Mouse (Mus musculus): ENCODE results near the gene Ak5.
A peak's percentile ranks its signal among the peaks of the same experiment; 100 is the strongest.
"Not testable (repeated sequence)": the region's sequence is repeated elsewhere in the genome, so short reads cannot be mapped to it uniquely, and the experiment has no call there.

The Ak5 gene

DNA sequence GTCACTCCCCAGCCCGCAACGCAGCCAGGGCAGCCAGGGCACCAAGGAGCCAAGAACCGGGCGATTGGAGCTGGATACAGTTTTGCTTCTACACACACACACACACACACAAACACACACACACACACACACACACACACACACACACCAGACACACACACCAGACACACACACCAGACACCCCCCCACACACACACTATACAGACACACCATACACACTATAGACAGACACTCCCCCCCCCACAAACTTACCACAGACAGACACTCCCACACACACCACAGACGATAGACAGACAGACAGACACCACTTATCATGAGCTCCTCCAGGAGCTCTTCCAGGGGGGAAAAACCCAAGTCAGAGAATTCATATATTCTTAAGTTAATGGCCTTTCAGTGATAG is at the start of gene Ak5:
Gene Ak5 (minus strand): TSS at position 122 of the 400 bp plus-strand sequence.
- no peak for DNase-seq (ENCODE audit: low spot score in 2 of 2)

DNA sequence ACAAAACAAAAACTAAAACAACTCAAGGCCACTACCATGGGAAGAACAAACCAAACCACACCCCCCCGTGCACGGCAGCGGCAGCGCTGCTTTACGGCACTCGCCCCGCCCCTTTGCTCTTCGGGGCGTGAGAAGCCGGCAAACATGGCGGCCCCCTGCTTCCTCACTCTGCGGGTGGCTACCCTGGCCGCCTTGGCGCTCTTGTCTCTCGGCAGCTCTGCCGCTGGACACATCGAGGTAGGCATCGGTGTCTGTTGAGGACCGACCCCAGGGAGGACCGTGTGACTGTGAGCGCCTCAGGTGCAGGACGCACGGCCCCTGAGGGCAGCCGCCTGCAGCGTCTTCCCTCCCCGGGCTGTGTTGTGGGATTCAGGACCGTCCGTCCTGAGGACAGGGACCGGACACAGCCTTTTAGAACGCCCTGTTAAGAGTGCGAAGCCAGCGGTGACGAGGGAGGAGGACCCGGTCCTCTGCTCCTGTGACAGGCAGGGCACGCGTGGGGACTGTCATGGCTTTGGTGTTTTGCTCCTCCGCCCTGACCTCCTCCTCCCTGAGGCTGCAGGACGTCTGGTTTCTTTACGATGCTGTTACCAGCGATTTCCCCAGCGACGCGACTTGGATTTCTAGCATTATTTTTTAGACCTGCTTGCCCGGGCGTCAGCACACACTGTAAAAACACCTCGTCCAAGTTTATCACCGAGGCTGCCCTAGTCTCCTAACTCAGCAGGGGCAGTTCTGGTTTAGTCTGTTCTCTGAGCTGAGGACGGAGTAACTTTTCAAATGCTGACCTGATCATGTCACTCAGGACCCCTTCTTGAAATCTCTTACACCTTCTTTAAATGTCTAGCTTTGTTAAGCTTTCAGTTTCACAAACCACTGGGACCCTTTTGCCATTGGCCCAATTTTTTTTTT is 46.1 kb upstream of the Ak5 start, which contains the start of gene Pigk:
Gene Pigk (plus strand): TSS at position 110 of the 912 bp plus-strand sequence.
- peak; percentile 91 to 92 for DNase-seq (ENCODE audit: low spot score in 2 of 2)

DNA sequence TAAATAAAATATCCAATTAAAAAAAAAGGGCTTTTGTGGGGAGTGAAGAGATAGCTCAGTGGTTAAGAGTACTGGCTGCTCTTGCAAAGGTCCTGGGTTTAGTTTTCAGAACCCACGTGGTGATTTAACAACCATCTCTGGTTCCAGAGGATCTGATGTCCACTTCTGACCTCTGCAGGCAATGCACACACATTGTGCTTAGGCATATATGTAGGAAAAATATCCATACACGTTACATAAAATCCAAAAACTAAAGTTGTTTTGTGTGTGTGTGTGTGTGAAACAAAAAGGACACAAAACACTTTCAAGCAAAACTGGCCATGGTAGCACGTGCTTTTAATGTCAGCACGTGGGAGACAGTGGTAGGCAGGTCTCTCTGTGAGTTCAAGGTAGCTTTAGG is 44.8 kb upstream of the Ak5 start:
- DNase-seq (ENCODE audit: low spot score in 2 of 2), result no peak

DNA sequence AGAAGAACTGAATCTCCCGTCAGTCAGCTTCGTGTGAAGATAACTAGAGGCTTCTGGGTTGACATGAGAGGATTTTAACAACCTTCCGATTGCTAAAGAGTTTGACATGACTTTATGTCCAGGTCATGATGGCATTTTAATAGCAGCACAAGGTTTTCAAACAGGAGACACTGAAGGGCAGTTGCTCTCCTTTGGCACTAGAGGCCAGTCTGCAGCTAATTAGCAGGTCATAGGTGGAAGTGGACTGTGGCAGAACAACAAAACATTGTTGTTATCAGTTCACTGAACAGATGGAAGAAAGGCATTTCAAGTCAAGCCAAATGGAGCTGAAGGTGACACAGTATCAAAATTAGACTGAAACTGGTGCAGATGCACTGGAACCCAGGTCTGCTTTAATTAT is 41.8 kb upstream of the Ak5 start:
- no peak for DNase-seq (ENCODE audit: low spot score in 2 of 2)

DNA sequence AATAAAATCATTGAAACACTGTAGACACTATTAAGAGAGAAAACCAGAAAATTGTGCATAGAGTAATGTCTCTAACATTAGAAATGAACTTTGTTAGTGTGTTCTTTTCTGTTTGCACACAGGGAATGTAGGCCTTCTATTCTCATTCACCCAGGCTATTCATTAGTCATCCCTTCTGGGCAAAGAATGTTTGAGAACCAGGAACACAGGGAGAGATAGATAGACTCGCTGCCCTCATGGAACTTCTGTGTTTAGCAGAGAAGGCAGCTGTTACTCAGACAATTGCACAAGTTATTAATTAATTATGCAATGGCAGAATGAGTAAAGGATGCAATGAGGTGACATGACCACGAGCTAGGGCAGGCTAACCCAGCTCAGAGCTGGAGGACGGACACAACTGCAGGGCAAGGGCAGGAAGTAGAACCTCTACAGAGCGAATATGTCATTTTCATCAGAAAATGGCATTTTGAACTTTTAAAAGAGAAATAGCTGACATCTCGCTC is 39.2 kb upstream of the Ak5 start:
- DNase-seq (ENCODE audit: low spot score in 2 of 2), result no peak

DNA sequence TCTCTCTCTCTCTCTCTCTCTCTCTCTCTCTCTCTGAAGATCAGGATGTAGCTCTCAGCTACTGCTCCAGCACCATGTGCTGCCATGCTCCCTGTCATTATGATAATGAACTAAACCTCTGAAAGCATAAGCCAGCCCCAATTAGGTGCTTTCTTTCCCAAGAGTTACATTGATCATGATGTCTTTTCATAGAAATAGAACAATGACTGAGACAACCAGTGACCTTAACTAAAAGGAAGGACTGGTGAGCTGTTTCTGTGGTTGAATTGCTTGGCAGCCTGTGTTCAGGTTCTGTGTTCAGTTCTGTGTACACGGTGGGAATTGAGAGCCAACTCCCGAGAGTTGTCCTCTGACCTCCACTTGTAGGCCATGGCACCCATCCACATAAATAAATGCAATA is 38.7 kb upstream of the Ak5 start:
- no peak for DNase-seq (ENCODE audit: low spot score in 2 of 2)

DNA sequence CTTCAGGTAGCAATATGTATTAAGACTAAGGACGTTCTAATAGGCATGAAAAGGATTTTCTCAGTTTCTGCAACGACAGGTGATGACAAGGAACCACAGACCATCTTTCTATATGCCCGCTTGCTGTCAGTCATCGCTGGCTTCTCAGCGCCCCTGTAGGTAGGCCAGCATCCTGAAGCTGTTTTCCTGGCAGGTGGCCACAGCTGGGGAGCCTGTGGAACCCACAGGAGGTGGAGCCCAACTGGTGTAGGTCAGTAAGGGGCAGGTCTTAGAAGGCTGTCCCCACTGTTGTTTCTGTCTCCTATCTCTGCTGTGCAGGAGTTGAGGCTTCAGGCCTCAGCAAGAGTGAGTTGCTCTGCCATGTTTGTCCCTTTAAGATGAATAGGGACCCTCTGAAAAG is 37.7 kb upstream of the Ak5 start:
- DNase-seq (ENCODE audit: low spot score in 2 of 2), result no peak

DNA sequence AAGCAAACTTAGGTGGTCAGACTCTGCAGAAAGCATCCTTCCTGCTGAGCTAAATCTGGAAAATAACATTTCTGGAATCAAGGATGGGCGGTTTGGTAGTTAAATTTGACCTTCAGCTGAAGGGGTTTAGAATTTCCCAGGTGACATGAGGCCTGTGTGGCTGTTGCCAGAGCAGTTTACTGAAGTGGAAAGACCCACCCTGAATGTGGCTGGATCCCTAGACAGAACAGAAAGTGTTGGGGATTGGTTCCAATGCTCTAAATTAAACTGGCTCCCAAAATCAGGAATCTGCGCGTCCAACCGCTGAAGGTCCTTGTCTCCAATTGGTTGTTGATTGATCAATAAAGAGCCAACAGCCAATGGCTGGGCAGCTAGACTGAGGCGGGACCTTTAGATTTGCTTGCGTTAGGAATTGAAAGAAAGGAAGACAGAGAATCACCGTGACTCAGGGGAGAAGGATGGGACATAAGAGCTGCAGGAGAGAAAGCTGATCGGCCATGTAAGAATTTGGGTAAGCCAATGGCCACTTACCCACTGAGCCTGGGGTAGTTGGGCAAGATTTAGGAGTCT is 34.2 kb upstream of the Ak5 start:
- DNase-seq (ENCODE audit: low spot score in 2 of 2), result no peak

DNA sequence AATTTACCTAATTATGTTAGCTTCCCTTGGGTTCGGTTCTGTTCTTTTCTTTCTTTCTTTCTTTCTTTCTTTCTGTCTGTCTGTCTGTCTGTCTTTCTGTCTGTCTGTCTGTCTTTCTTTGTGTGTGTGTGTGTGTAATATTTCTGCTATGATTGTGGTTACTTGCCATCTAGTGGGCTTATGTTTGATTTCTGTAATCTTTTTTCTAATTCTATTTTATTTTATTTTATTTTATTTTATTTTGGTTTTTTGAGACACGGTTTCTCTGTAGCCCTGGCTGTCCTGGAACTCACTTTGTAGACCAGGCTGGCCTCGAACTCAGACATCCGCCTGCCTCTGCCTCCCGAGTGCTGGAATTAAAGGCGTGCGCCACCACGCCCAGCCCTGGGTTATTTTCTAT is 33.4 kb upstream of the Ak5 start:
- DNase-seq (ENCODE audit: low spot score in 2 of 2), result not testable (repeated sequence)

DNA sequence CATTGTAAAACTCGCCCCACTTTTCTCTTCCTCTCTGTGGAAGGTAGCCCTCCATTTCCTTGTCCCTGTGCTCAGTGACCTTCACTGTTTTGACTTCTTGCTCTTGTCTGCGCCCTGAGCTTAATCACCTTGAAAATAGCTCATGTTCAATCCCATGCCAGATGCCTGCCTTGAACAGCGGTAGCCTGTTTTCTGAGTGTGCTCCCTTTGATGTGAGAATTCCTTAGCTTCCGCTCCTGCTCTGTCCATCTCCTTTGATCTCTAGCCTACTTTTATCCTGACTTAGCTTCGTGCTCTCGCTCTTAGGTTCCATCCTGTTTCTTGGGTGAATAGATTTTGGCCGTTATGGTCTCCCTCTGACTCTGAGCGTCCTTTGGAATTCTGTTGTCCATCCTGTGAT is 31.1 kb upstream of the Ak5 start:
- no peak for DNase-seq (ENCODE audit: low spot score in 2 of 2)

DNA sequence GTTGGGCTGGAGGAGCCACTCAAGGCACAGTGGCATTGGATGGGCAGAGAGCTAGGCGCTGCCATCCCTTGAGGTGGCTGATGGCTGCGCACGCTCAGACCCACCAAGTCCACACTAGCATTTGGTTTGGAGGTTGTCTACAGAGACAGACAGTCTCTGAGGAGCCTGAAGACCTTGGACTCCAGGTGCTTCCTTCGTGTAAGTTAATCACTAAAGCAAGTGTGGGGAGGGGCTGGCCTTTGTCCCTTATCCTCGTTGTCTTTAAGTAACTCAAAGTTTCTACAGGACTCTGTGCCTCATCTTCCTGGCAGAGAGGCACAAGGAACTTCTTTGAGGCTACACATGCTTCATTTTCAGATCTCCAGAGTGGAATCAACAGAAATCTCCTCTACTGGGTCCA is 29.9 kb upstream of the Ak5 start:
- DNase-seq (ENCODE audit: low spot score in 2 of 2), result no peak

DNA sequence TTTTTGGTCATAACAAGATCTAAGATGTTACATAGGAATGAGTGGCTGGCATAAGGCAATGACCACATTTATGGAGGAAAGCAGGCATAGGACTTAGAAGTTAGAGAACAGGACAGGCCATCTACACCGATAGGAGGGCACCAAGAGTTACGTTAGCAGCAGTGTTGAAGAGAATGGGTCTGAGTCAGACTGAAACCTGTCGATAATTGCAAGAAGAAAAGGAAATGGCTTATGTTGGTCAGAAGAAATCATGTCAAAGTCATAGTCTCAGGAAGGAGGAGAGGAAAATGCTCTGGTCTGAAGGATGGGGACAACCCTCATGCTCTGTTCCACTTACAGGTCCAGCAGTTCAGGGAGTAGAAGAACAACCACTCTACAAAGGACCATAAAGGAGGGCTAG is 26.8 kb upstream of the Ak5 start:
- DNase-seq (ENCODE audit: low spot score in 2 of 2), result no peak

DNA sequence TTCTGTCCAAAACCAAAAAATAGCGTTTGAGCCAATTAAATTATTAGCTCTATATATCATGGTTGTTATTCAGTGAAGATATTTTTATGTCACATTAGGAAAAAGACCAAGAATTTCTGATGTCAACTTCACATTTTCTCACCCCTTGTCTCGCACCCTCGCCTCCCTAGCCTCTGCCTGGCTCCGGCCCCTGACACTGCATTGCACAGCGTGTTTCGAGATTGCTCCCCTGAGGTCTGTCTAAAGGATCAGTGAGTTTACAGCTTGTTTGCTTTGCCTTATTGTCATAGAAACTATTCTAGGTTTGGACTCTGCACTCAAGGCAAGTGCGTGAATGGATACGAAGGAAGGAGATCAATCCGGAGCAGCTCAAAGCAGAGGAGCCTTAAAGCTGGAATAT is 20.9 kb upstream of the Ak5 start:
- DNase-seq (ENCODE audit: low spot score in 2 of 2), result no peak

DNA sequence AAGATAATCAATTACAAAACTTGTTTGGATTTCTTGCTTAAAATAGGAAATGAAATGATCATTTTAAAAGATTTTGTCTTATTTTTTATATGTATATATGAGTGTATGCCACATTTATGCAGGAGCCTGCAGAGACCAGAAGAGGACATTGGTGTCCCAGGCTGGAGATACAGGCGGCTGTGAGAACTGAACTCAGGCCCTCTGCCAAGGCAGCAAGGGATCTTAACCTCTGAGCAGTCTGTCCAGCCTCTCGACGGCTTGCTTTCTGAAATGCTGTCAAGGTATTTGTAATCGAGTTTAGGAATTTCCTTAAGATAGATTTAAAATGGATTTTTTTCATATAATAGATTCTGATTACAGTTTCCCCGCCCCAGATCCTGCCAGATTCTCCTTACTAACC is 20.4 kb upstream of the Ak5 start:
- no peak for DNase-seq (ENCODE audit: low spot score in 2 of 2)

DNA sequence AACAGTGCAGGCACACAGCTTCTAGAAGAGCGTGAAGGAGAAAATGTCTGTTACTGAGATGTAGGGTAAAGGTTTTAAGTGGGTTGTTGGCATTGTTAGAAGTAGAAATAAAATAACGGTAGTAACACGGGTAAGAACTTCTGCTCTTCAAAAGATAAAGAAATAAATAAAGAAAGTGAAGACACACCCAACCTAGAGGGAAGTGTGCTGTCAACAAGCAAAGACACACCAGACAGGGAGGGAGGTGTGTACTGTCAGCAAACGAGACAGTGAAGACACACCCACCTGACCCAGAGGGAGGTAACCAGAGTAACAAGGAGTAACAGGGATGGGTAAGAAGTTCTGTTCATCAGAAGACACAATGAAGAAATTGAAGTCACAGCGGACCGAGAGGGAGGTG is 6.5 kb upstream of the Ak5 start:
- no peak for DNase-seq (ENCODE audit: low spot score in 2 of 2)

DNA sequence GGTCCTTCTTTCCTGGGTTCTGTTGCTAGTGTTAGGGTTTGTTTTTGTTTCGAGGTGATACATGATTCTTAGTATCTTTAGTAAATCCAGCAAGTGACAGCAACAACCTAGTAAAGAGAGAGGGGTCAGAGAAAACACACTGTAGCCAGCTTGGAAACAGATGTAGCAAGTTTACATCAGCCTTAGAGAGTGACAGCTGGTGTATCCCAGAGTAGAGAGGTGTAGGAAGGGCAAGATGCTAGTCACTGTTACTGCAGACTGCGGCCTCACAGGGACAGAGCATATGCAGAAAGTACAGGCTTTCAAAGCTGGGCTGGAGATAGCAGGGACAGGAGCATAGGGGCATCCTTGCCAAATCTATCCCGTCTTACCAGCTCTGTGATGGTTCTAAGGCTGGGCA is 1.6 kb upstream of the Ak5 start:
- no peak for DNase-seq (ENCODE audit: low spot score in 2 of 2)

DNA sequence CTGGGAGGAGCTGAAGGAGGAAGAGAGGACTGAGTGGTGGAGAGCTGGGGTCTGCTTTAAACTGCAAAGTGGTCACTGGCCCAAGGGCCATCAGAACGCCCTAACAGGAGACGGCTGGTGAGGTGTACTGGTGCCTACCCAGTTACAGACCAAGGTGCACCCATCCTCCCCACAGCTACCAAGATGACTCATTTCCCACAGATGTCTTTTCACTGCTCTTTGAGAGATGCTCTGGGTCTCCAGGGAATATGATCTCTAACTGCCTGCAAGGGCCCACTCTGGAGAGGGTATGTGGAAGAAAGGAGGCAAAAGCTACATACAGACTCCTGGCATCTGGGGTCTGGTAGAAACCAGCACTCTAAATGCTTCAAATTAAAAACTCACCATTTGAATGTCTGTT is 633 bp upstream of the Ak5 start:
- no peak for DNase-seq (ENCODE audit: low spot score in 2 of 2)

DNA sequence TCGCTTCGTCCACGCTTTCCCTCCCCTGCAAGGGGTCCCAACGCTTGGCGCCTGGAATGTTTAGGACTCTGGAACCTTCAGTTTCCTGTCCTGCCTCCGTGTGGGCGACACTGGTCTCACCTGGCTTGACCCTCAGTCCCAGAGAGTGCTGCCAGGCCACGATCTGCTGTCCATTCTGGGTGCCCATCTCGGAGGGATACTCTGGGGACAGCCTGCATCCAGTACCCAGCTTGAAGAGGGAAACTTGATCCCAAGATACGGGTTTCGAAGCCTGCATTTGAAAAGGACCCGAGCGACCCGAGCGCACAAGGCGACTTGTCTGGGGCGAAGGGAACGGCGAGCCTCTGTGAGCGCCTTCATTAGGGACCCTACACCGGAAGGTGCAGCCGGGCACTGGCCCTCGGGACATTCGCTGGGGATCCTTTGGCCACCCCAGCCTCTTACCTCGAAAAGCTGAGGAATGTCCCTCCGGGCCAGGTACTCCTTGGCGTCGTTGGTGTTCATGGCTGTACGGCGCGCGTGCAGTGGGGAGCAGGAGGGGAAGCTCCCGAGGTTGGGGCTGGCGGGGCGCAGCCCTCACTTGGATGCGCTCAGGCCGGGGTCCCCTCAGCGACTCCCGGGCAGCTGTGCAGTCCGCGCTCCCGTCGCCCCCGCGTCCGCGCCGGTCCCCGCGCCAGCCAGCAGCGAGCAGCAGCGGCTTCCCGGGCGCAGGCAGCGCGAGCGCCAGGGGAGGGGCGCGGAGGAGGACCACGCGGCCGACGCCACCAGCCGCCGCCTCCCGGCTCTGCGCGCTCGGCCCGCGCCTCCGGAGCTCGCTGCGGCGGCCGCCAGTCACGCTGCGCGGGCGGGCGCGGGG is 576 bp downstream of the Ak5 start:
- no peak for DNase-seq (ENCODE audit: low spot score in 2 of 2)

DNA sequence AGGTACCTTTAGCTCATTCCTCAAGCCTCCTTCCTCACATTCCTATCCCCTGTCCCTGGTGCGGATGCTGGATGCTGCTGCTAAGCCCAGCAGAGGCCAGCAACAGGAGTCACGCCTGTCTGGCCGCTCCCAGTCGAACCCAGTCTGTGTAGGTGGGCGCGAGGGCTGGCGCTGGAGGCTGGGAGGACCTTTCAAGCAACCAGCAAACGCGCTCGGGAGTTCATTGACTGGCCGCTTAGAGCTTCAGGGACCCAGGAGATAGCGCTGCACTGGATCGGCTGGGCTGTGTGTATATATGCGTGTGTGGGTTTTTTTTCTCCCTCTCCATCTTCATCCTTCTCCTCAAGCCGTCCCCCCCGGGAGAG is 1.2 kb downstream of the Ak5 start:
- DNase-seq (ENCODE audit: low spot score in 2 of 2), result no peak

DNA sequence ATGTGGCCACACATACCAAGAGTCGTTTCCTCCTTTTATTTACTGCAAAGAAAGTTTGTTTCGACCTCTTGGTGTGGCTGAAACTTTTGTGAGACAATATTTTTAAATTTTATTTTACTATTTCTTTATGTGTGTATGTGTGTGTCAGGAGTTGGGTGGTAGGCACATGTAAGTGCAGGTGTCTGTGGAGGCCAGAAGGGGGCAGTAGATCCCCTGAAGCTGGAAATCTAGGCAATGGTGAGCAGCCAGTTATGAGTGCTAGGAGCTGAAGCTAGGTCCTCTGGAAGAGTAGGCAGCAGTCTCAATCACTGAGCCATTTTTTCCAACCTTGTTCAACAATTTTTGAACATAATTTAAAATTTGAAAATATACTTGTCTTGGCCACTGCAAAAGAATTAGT is 9.6 kb downstream of the Ak5 start:
- no peak for DNase-seq (ENCODE audit: low spot score in 2 of 2)

DNA sequence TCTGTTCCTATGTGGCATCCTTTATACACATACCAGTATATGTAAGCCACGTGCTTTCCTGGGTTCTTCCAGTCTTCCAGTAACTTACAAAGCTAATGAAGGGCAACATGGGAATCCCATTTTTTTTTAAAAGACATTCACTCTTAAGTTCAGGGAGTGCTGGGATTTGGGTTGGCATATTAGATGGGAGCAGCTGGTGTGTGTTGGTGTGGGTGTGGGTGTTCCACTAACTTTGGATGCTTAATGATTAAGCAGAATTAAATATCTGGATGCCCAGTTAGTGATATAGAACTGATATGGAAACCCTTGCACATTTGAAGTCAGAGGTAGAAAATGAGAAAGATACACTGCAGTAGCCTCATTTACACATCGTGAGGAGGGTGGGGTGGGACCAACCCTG is 16.2 kb downstream of the Ak5 start:
- DNase-seq (ENCODE audit: low spot score in 2 of 2), result no peak

DNA sequence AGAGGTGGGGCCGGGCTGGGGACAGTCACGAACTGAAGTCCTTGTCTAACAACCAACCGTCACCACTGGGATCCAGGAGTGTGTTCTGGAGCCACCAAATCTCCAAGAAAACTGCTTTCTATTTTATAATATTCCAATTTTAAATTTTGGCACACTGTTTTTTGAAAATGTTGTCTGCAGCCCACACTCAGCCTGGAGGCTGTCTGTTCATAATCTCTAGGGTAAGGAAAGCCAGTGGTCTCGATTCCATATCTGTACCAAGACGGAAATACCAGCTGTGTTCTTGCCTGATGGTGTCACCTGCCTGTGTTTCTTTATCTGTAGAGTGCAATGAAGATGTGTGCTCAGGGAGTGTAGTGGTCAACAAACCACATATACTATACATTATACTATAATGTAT is 23.6 kb downstream of the Ak5 start:
- DNase-seq (ENCODE audit: low spot score in 2 of 2), result no peak
